Mouse (Mus musculus) kidney, adult 10 weeks (tissue): ENCODE results near the gene Ess2. TPM values are rescaled to one million over a fixed set of nuclear protein-coding genes. Genes with fewer than 3 reads are reported as not detected.

Source experiments
- polyA plus RNA-seq: library from polyadenylated mRNA; stranded (reverse); fragments of 350-450 nt; fragmentation: Illumina TruSeq; extraction: RNeasy Lipid Tissue Mini Kit (QIAGEN cat#74804); gene quantifications from one replicate; pipeline ENCODE4 v1.2.3, GENCODE M21; 2014; ENCODE audit warnings: low read depth, low replicate concordance

Gene Ess2
- 1.9 TPM for polyA plus RNA-seq

GRCm38 (mm10) chr16:17911052-17911595, at the start of gene Ess2:
Ess2 (minus strand) TSS chr16:17911348.

GRCm38 (mm10) chr16:17928087-17928580, 17.0 kb upstream of the Ess2 start, which contains the start of gene Slc25a1:
Slc25a1 (minus strand) TSS chr16:17928219.

GRCm38 (mm10) chr16:17914307-17915249, 3.4 kb upstream of the Ess2 start, which contains the start of gene Gsc2:
Gsc2 (minus strand) TSS chr16:17915059.

GRCm38 (mm10) chr16:17898462-17898861, 12.7 kb downstream of the Ess2 start, which contains the start of the genes Dgcr2 and Tssk2:
Dgcr2 (minus strand) TSS chr16:17898562.
Tssk2 (plus strand) TSS chr16:17898637.

GRCm38 (mm10) chr16:17893923-17894322, 17.2 kb downstream of the Ess2 start, which contains the start of gene Tssk1:
Tssk1 (plus strand) TSS chr16:17894223.

GRCm38 (mm10) chr16:17891567-17891959, 19.6 kb downstream of the Ess2 start, which contains the start of gene Gm20518:
Gm20518 (minus strand) TSS chr16:17891671.

Other genes with a start within 250 kb of the Ess2 start
- gene Med15, start 178.5 kb downstream of the Ess2 start, polyA plus RNA-seq: 3.7 TPM
- gene Klhl22, start 151.7 kb downstream of the Ess2 start, polyA plus RNA-seq: 11.0 TPM
- not detected for gene Scarf2, start 114.1 kb downstream of the Ess2 start, polyA plus RNA-seq
- gene B830017H08Rik, start 78.2 kb downstream of the Ess2 start, polyA plus RNA-seq: 1.5 TPM
- 10.1 TPM for gene Car15, start 73.0 kb downstream of the Ess2 start, polyA plus RNA-seq
- gene Gm20518, start 19.7 kb downstream of the Ess2 start, polyA plus RNA-seq: 0.12 TPM
- gene Tssk1, start 17.1 kb downstream of the Ess2 start, polyA plus RNA-seq: not detected
- 6.5 TPM for gene Dgcr2, start 12.8 kb downstream of the Ess2 start, polyA plus RNA-seq
- gene Tssk2, start 12.7 kb downstream of the Ess2 start, polyA plus RNA-seq: not detected
- not detected for gene Gsc2, start 3.7 kb upstream of the Ess2 start, polyA plus RNA-seq
- gene Slc25a1, start 16.9 kb upstream of the Ess2 start, polyA plus RNA-seq: 19.7 TPM
- not detected for gene Vpreb2, start 69.1 kb upstream of the Ess2 start, polyA plus RNA-seq
- gene Dgcr6, start 141.5 kb upstream of the Ess2 start, polyA plus RNA-seq: 10.4 TPM
- gene Prodh, start 178.9 kb upstream of the Ess2 start, polyA plus RNA-seq: 3.2 TPM
- gene Rtn4r, start 216.3 kb upstream of the Ess2 start, polyA plus RNA-seq: not detected